Mouse (Mus musculus) hindbrain, embryonic 15.5 days (tissue): ENCODE measurements at regions not wholly inside any gene's neighbourhood (a gene's known extent, or its start where the extent isn't known, plus 50 kb on each side); places are given as distances from the start of the nearest gene placed in this dataset.

Source experiments
- ATAC-seq: fragments of 200-750 bp; cut with Nextera tagmentation; 2 replicates; pipeline ENCODE4 v1.8.0; 2017; ENCODE audit warnings: low read depth, moderate number of reproducible peaks, moderate TSS enrichment; ENCODE audit not compliant: low FRiP score
- H3K27ac ChIP-seq: fragments of 300-500 bp; sonication (generic); replicated peaks from 2 replicates; pipeline ENCODE4 v1.5.1; 2015; ENCODE audit warnings: mild to moderate bottlenecking, inconsistent platforms
- H3K27me3 ChIP-seq: fragments of 300-500 bp; sonication (generic); 2 replicates; pipeline ENCODE4 v1.6.1; 2015; ENCODE audit warnings: control low read depth, inconsistent platforms
- H3K36me3 ChIP-seq: fragments of 300-500 bp; sonication (generic); 2 replicates; pipeline ENCODE4 v1.6.1; 2015; ENCODE audit warnings: control low read depth, inconsistent platforms
- H3K4me1 ChIP-seq: fragments of 300-500 bp; sonication (generic); replicated peaks from 2 replicates; pipeline ENCODE4 v1.6.1; 2015; ENCODE audit warnings: control low read depth, inconsistent platforms
- H3K4me2 ChIP-seq: fragments of 300-500 bp; sonication (generic); 2 replicates; pipeline ENCODE4 v1.6.1; 2015; ENCODE audit warnings: moderate library complexity, mild to moderate bottlenecking, inconsistent platforms
- H3K4me3 ChIP-seq: fragments of 300-500 bp; sonication (generic); 2 replicates; pipeline ENCODE4 v1.5.1; 2015; ENCODE audit warnings: mild to moderate bottlenecking, inconsistent platforms
- H3K9ac ChIP-seq: fragments of 300-500 bp; sonication (generic); 2 replicates; pipeline ENCODE4 v1.6.1; 2015; ENCODE audit warnings: inconsistent platforms
- H3K9me3 ChIP-seq: fragments of 300-500 bp; sonication (generic); 2 replicates; pipeline ENCODE4 v1.6.1; 2016; ENCODE audit warnings: control low read depth, inconsistent platforms
- WGBS: fragments of 180-500 bp; shearing (Covaris S2); methylation state at CpG from one replicate; pipeline ENCODE4 v1.1.7; 2015; 5-methylcytosine and 5-hydroxymethylcytosine counted together

GRCm38 (mm10) chr8:87329371-87329770 lies 143.0 kb downstream of the Cbln1 start:
- Histone ChIP-seq H3K4me2 (no peak overlapping the region), H3K9me3 (no peaks in the 10 kb centered on the region), H3K27ac (no peak overlapping the region), H3K4me1 (no peaks in the 10 kb centered on the region), H3K9ac (no peak overlapping the region), H3K36me3 (no peaks in the 10 kb centered on the region), H3K27me3 (no peaks in the 10 kb centered on the region), H3K4me3 (no peak overlapping the region)
- no peak for ATAC-seq
- WGBS, result 86% methylated on average over 1 of the region's 1 CpGs

- WGBS, result 63% methylated on average over 3 of the region's 3 CpGs
- Histone ChIP-seq H3K4me1 (peaks cover 5% of the 10 kb centered on the region; the same call in 1 of the 2 replicates), H3K27me3 (no peaks in the 10 kb centered on the region), H3K9ac (no peak overlapping the region), H3K36me3 (no peaks in the 10 kb centered on the region), H3K4me2 (no peak overlapping the region), H3K4me3 (no peak overlapping the region), H3K9me3 (no peaks in the 10 kb centered on the region), H3K27ac (no peak overlapping the region)
- no peak for ATAC-seq
Observed at GRCm38 (mm10) chr8:87314570-87314969, 157.8 kb downstream of the Cbln1 start.

- no peak for ATAC-seq
- Histone ChIP-seq H3K9ac (no peak overlapping the region), H3K27ac (no peak overlapping the region)
Observed at GRCm38 (mm10) chr8:87311282-87311681, 161.1 kb downstream of the Cbln1 start.

GRCm38 (mm10) chr8:87308311-87308710 lies 164.1 kb downstream of the Cbln1 start:
- Histone ChIP-seq H3K4me2 (no peak overlapping the region), H3K4me3 (no peak overlapping the region), H3K27me3 (no peaks in the 10 kb centered on the region), H3K4me1 (peaks cover 5% of the 10 kb centered on the region; the same call in 1 of the 2 replicates), H3K36me3 (no peaks in the 10 kb centered on the region), H3K9me3 (no peaks in the 10 kb centered on the region), H3K27ac (no peak overlapping the region), H3K9ac (no peak overlapping the region)
- 72% methylated on average over 3 of the region's 3 CpGs for WGBS
- no peak for ATAC-seq

More at GRCm38 (mm10) chr8:87311282-87311681, 161.1 kb downstream of the Cbln1 start:
- no peaks in the 10 kb centered on the region for H3K36me3 ChIP-seq
- 48% methylated on average over 7 of the region's 7 CpGs for WGBS
- no peak overlapping the region for H3K4me3 ChIP-seq
- H3K9me3 ChIP-seq, result no peaks in the 10 kb centered on the region
- H3K4me2 ChIP-seq, result no peak overlapping the region
- no peaks in the 10 kb centered on the region for H3K27me3 ChIP-seq
- peaks cover 5% of the 10 kb centered on the region; the same call in 1 of the 2 replicates for H3K4me1 ChIP-seq

GRCm38 (mm10) chr8:87305001-87305400 lies 167.4 kb downstream of the Cbln1 start:
- no peak for ATAC-seq
- 89% methylated on average over 6 of the region's 6 CpGs for WGBS
- H3K4me2 ChIP-seq, result no peak overlapping the region
- H3K4me1 ChIP-seq, result no peaks in the 10 kb centered on the region
- H3K27me3 ChIP-seq, result no peaks in the 10 kb centered on the region
- H3K27ac ChIP-seq, result no peak overlapping the region
- H3K36me3 ChIP-seq, result no peaks in the 10 kb centered on the region
- H3K9me3 ChIP-seq, result no peaks in the 10 kb centered on the region
- H3K4me3 ChIP-seq, result no peak overlapping the region
- no peak overlapping the region for H3K9ac ChIP-seq

GRCm38 (mm10) chr8:87303522-87303921 lies 168.9 kb downstream of the Cbln1 start:
- Histone ChIP-seq H3K4me3 (no peak overlapping the region), H3K4me2 (no peak overlapping the region)
- 75% methylated on average over 5 of the region's 5 CpGs for WGBS

GRCm38 (mm10) chr8:87297761-87298160 lies 174.6 kb downstream of the Cbln1 start:
- Histone ChIP-seq H3K4me1 (no peaks in the 10 kb centered on the region), H3K9ac (no peak overlapping the region), H3K9me3 (no peaks in the 10 kb centered on the region), H3K36me3 (no peaks in the 10 kb centered on the region), H3K27me3 (no peaks in the 10 kb centered on the region), H3K4me3 (no peak overlapping the region), H3K4me2 (no peak overlapping the region), H3K27ac (no peak overlapping the region)
- WGBS, result 89% methylated on average over 6 of the region's 6 CpGs
- no peak for ATAC-seq

More at GRCm38 (mm10) chr8:87303522-87303921, 168.9 kb downstream of the Cbln1 start:
- no peaks in the 10 kb centered on the region for H3K9me3 ChIP-seq
- no peak for ATAC-seq
- no peaks in the 10 kb centered on the region for H3K36me3 ChIP-seq
- H3K9ac ChIP-seq, result no peak overlapping the region
- no peaks in the 10 kb centered on the region for H3K4me1 ChIP-seq
- no peaks in the 10 kb centered on the region for H3K27me3 ChIP-seq
- H3K27ac ChIP-seq, result no peak overlapping the region

GRCm38 (mm10) chr8:87297331-87297730 lies 175.1 kb downstream of the Cbln1 start:
- H3K4me1 ChIP-seq, result no peaks in the 10 kb centered on the region
- no peaks in the 10 kb centered on the region for H3K36me3 ChIP-seq
- H3K9ac ChIP-seq, result no peak overlapping the region
- no peaks in the 10 kb centered on the region for H3K9me3 ChIP-seq
- no peak overlapping the region for H3K4me2 ChIP-seq
- H3K27ac ChIP-seq, result no peak overlapping the region
- 93% methylated on average over 3 of the region's 3 CpGs for WGBS
- H3K27me3 ChIP-seq, result no peaks in the 10 kb centered on the region
- ATAC-seq, result no peak
- H3K4me3 ChIP-seq, result no peak overlapping the region

GRCm38 (mm10) chr8:87286059-87286458 lies 186.3 kb downstream of the Cbln1 start:
- no peak overlapping the region for H3K27ac ChIP-seq
- ATAC-seq, result no peak

GRCm38 (mm10) chr8:87284356-87284755 lies 188.1 kb downstream of the Cbln1 start:
- no peak overlapping the region for H3K4me2 ChIP-seq
- H3K9me3 ChIP-seq, result no peaks in the 10 kb centered on the region
- H3K36me3 ChIP-seq, result no peaks in the 10 kb centered on the region
- WGBS, result 72% methylated on average over 4 of the region's 4 CpGs
- H3K4me3 ChIP-seq, result no peak overlapping the region
- no peak overlapping the region for H3K27ac ChIP-seq
- no peaks in the 10 kb centered on the region for H3K4me1 ChIP-seq
- H3K27me3 ChIP-seq, result no peaks in the 10 kb centered on the region
- H3K9ac ChIP-seq, result no peak overlapping the region
- ATAC-seq, result no peak

More at GRCm38 (mm10) chr8:87286059-87286458, 186.3 kb downstream of the Cbln1 start:
- H3K9me3 ChIP-seq, result no peaks in the 10 kb centered on the region
- no peak overlapping the region for H3K4me2 ChIP-seq
- WGBS, result 66% methylated on average over 8 of the region's 8 CpGs
- H3K36me3 ChIP-seq, result no peaks in the 10 kb centered on the region
- H3K9ac ChIP-seq, result no peak overlapping the region
- no peak overlapping the region for H3K4me3 ChIP-seq
- no peaks in the 10 kb centered on the region for H3K27me3 ChIP-seq
- H3K4me1 ChIP-seq, result no peaks in the 10 kb centered on the region

GRCm38 (mm10) chr8:87282511-87282910 lies 189.9 kb downstream of the Cbln1 start:
- WGBS, result 93% methylated on average over 4 of the region's 4 CpGs

GRCm38 (mm10) chr8:87273328-87273727 lies 199.1 kb downstream of the Cbln1 start:
- Histone ChIP-seq H3K36me3 (no peaks in the 10 kb centered on the region), H3K27ac (no peak overlapping the region), H3K4me1 (no peaks in the 10 kb centered on the region; the same call in 1 of the 2 replicates), H3K9ac (no peak overlapping the region), H3K27me3 (no peaks in the 10 kb centered on the region), H3K4me3 (no peak overlapping the region), H3K4me2 (no peak overlapping the region), H3K9me3 (no peaks in the 10 kb centered on the region)
- WGBS, result 82% methylated on average over 6 of the region's 6 CpGs
- ATAC-seq, result no peak

More at GRCm38 (mm10) chr8:87282511-87282910, 189.9 kb downstream of the Cbln1 start:
- Histone ChIP-seq H3K4me2 (no peak overlapping the region), H3K4me3 (no peak overlapping the region), H3K9ac (no peak overlapping the region), H3K9me3 (no peaks in the 10 kb centered on the region), H3K36me3 (no peaks in the 10 kb centered on the region), H3K27ac (no peak overlapping the region), H3K4me1 (no peaks in the 10 kb centered on the region), H3K27me3 (no peaks in the 10 kb centered on the region)
- no peak for ATAC-seq
